Mouse (Mus musculus): ENCODE measurements around the gene Galt.

Gene Galt

GRCm38 (mm10) chr4:41754797-41755337, at the start of gene Galt:
TSS of gene Galt (plus strand) at chr4:41755228.
- no peak for DNase-seq (ENCODE audit: low read depth)

- peak; percentile 4 for DNase-seq (ENCODE audit: low read depth)
Observed at GRCm38 (mm10) chr4:41705922-41706754, 48.9 kb upstream of the Galt start.

DNA sequence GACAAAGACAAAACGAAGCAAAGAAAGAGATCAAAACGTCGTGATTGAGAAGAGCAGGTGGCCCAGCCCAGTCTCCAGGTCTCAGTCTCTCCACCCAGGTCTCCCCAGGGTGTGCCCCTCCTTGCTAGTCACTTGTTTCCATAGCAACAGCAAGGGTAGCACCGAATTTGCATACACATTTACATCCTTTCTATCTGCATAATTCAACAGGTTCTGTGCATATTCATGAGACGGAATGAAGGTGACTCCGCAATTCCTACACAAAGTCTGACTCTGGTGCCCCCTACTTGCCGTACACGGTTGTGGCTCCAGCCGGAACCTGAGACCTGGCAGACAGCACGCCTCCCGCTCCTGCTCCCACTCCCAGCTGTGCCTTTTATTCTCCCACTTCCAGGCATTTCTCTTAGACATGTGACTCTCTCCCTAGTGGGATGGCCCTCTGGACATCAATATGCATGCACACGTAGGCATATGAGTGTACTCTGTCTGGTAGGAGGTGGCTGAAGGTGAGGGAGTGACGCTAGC, 48.0 kb upstream of the Galt start:
- DNase-seq (ENCODE audit: low read depth) = peak; percentile 74

- peak; percentile 78 for DNase-seq (ENCODE audit: low read depth)
Observed at GRCm38 (mm10) chr4:41708192-41708745, 46.8 kb upstream of the Galt start.

DNA sequence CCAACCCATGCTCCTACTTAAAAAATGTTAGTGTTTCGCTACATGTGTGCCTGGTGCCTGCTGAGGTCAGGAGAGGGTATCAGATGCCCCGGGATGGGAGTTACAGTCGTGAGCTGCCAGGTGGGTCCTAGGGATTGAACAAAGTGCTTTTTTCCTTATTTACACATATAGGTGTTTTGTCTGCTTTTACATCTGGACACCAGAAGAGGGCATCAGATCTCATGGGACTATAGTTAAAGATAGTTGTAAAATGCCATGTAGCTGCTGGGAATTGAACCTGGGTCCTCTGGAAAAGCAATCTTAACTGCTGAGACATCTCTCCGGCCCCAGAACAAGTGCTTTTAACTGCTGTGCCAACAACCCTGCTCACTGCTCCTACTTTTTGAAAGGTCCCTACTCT, 44.8 kb upstream of the Galt start:
- DNase-seq (ENCODE audit: low read depth) = no peak

GRCm38 (mm10) chr4:41711705-41712375, 43.2 kb upstream of the Galt start:
- DNase-seq (ENCODE audit: low read depth) = no peak

- no peak for DNase-seq (ENCODE audit: low read depth)
Observed at GRCm38 (mm10) chr4:41712421-41713196, 42.4 kb upstream of the Galt start.

GRCm38 (mm10) chr4:41713197-41714067, 41.6 kb upstream of the Galt start, which contains the start of gene Rpp25l:
TSS of gene Rpp25l (minus strand) at chr4:41713534.
- DNase-seq (ENCODE audit: low read depth) = peak; percentile 90

- peak; percentile 79 for DNase-seq (ENCODE audit: low read depth)
Observed at GRCm38 (mm10) chr4:41714276-41714675, 40.8 kb upstream of the Galt start.

DNA sequence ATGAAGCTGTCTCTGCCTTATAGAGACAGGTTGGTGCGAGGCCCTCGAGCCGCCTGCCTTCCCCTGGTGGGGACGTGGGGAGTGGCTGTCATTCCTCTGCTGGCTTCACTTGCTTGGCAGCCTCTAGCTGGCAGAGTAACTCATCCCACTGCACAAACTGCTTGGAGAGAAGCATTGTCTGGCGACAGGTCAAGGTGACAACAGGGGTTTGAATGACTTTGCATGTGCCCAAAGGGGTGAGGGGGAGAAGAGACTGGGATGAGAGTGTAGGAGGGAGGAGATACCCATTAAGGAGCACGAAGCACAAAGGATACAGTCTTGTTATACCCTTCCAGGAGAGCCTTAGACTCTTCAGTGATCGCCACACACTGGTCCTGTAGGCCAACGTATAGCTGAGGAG, 39.9 kb upstream of the Galt start:
- no peak for DNase-seq (ENCODE audit: low read depth)

DNA sequence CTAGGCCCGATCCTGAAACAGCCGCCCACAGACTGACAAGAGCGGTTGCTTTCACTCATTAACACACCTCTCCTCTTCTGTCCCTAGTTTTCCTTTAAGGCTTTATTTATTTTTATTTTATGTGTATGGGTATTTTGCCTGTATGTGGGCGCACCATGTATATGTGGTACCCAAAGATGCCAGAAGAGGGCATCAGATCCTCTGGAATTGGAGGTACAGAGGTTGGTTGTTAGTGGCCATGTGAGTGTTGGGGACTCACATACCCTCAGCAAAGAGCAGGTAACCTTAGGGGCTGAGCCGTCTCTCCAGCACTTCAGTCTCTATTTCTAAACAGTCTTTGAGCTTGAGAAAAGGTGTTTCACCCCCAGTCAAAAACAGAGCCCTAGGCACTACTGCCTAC, 39.4 kb upstream of the Galt start:
- DNase-seq (ENCODE audit: low read depth) = peak; percentile 74

GRCm38 (mm10) chr4:41716834-41717233, 38.2 kb upstream of the Galt start:
- DNase-seq (ENCODE audit: low read depth) = no peak

GRCm38 (mm10) chr4:41722918-41723351, 32.1 kb upstream of the Galt start, which contains the start of gene Dctn3:
TSS of gene Dctn3 (minus strand) at chr4:41723170.
- DNase-seq (ENCODE audit: low read depth) = peak; percentile 93

DNA sequence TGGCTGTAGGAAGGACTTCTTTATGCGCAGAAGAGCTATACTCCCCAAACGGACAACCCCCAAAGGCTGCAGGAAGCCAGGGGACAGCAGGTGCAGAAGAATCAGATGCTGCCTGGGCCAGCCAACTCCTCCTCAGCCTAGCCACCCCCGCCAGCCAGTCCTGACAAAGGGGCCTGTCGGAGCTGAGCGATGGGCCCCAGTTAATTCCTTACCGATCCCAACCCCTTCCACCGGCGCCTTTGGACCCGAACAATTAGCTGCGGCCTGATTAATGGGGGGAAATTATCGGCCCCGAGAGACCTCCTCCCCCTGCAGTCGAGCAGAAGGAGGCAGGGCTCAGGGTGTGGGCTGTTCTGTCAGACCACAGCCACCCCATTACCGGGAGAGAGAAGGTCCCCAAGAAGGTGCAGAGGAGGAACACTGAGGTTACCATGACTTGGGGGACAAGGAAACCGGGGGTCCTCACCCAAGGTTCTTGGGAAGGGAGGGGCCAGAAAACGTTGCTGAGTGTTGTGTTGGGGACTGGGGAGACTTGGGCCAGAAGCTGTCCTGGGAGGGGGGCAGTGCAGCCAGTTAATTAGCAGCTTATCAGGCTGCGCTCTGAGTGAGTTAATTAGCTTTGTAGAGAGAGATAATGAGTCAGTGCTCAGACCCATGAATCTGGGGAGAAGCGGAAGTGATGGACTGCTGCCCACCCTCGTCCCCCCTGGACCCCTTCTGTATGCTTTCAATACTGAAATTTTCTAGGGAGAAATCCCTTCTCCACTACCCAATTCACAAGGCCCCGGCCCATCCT, 28.0 kb upstream of the Galt start:
- DNase-seq (ENCODE audit: low read depth) = no peak

DNA sequence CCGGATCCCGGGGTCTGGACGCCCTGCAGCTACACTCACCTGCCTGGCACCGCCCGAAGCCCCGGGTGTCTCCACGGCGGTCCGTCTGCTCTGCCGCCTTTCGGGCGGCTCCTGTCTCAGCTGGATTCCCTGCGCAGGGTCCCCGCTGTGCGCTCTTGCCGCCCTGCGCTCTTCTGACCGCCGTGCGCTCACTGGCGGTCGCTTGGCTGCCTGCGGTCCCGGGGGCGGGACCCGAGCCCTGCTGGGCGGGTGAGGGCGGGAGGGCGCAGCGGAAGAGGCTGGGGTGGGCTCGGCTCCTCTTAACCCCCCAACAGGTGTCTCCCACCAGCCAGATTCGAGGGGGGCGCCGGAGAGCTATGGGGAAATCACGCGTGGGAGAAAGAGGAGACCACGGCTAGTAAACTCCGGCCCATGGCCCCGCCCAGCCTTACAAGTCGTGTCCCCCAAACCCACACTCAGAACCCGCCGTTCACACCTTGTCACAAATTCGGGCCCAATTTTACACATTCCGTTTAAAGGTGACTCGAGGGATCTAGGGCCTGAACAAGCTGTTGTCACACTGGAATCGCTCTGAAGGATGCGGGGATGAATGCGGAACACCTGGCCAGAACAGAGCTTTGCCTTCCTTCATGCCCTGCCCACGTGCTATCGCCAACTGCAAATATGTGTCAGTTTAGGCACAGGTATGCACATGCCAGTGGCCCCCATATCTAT, 23.8 kb upstream of the Galt start, which contains the start of gene Arid3c:
TSS of gene Arid3c (minus strand) at position 91 of the 714 bp plus-strand sequence.
- no peak for DNase-seq (ENCODE audit: low read depth)

GRCm38 (mm10) chr4:41737602-41738255, 17.3 kb upstream of the Galt start:
- peak; percentile 88 for DNase-seq (ENCODE audit: low read depth)

- no peak for DNase-seq (ENCODE audit: low read depth)
Observed at GRCm38 (mm10) chr4:41738256-41738603, 16.8 kb upstream of the Galt start.

DNA sequence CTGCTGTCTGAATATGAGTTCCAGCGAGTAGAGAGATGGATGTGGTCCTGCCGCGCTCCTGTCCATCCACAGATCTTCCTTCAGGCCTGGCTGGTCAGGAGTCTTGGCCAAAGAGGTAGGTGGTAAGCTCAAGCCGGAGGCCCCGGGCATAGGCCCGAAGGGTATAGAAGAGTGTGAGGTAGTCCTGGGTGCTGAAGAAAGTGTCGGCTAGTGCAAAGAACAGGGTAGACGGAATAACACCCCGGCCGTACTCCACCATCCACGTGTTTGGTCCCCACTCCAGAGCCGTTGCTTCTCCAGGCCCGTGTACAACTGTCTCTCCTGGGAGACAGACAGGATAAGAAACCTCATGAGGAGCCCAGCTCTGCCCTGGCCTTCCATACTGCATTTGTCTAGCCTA, 15.8 kb upstream of the Galt start:
- no peak for DNase-seq (ENCODE audit: low read depth)

Data from naive thymus-derived CD4-positive, alpha-beta T cell, adult 2 months (primary cell).